Mouse (Mus musculus): ENCODE results near the gene Nfat5. TPM values are rescaled to one million over a fixed set of nuclear protein-coding genes. Genes with fewer than 3 reads are reported as not detected.

Nfat5 gene
- polyA plus RNA-seq, 1 experiment from 2014 or later = 13.0 TPM

- no peak for ATAC-seq (ENCODE audit: insufficient number of reproducible peaks, low FRiP score, low TSS enrichment, low read depth)
- H3K27ac ChIP-seq (replicated peaks; ENCODE audit: low read depth, low read length) = no peak overlapping the region
- H3K36me3 ChIP-seq (ENCODE audit: control insufficient read depth, insufficient read depth, low read length) = no peaks in the 10 kb centered on the region
- H3K4me2 ChIP-seq (ENCODE audit: low read depth, severe bottlenecking) = no peak overlapping the region
- no peaks in the 10 kb centered on the region for H3K4me1 ChIP-seq (ENCODE audit: control insufficient read depth, insufficient read depth, low read length)
- WGBS = 93% methylated on average over 6 of the region's 6 CpGs
- no peaks in the 10 kb centered on the region for H3K27me3 ChIP-seq (ENCODE audit: control insufficient read depth, insufficient read depth, low read length)
- no peak overlapping the region for H3K4me3 ChIP-seq (ENCODE audit: low read depth, low read length)
- no peak for DNase-seq (ENCODE audit: low spot score)
- no peak overlapping the region for H3K9ac ChIP-seq (ENCODE audit: low read length)
- H3K9me3 ChIP-seq (ENCODE audit: control insufficient read depth, low read length) = no peaks in the 10 kb centered on the region
Measured at GRCm38 (mm10) chr8:107260120-107260519, 33.1 kb upstream of the Nfat5 start.

- 76% methylated on average over 4 of the region's 4 CpGs for WGBS
- H3K9ac ChIP-seq (ENCODE audit: low read length) = no peak overlapping the region
- no peak overlapping the region for H3K4me3 ChIP-seq (ENCODE audit: low read depth, low read length)
- DNase-seq (ENCODE audit: low spot score) (no peak), ATAC-seq (ENCODE audit: insufficient number of reproducible peaks, low FRiP score, low TSS enrichment, low read depth) (no peak)
- no peaks in the 10 kb centered on the region for H3K27me3 ChIP-seq (ENCODE audit: control insufficient read depth, insufficient read depth, low read length)
- no peak overlapping the region for H3K4me2 ChIP-seq (ENCODE audit: low read depth, severe bottlenecking)
- no peaks in the 10 kb centered on the region for H3K9me3 ChIP-seq (ENCODE audit: control insufficient read depth, low read length)
- H3K27ac ChIP-seq (replicated peaks; ENCODE audit: low read depth, low read length) = no peak overlapping the region
- no peaks in the 10 kb centered on the region for H3K36me3 ChIP-seq (ENCODE audit: control insufficient read depth, insufficient read depth, low read length)
- no peaks in the 10 kb centered on the region for H3K4me1 ChIP-seq (ENCODE audit: control insufficient read depth, insufficient read depth, low read length)
Measured at GRCm38 (mm10) chr8:107261172-107261571, 32.1 kb upstream of the Nfat5 start.

- H3K4me2 ChIP-seq (ENCODE audit: low read depth, severe bottlenecking) = no peak overlapping the region
- no peaks in the 10 kb centered on the region for H3K27me3 ChIP-seq (ENCODE audit: control insufficient read depth, insufficient read depth, low read length)
- DNase-seq (ENCODE audit: low spot score) (no peak), ATAC-seq (ENCODE audit: insufficient number of reproducible peaks, low FRiP score, low TSS enrichment, low read depth) (no peak)
- no peak overlapping the region for H3K9ac ChIP-seq (ENCODE audit: low read length)
- no peaks in the 10 kb centered on the region for H3K36me3 ChIP-seq (ENCODE audit: control insufficient read depth, insufficient read depth, low read length)
- no peaks in the 10 kb centered on the region for H3K4me1 ChIP-seq (ENCODE audit: control insufficient read depth, insufficient read depth, low read length)
- no peak overlapping the region for H3K27ac ChIP-seq (replicated peaks; ENCODE audit: low read depth, low read length)
- H3K4me3 ChIP-seq (ENCODE audit: low read depth, low read length) = no peak overlapping the region
- H3K9me3 ChIP-seq (ENCODE audit: control insufficient read depth, low read length) = no peaks in the 10 kb centered on the region
- 71% methylated on average over 8 of the region's 8 CpGs for WGBS
Measured at GRCm38 (mm10) chr8:107262046-107262705, 31.1 kb upstream of the Nfat5 start.

GRCm38 (mm10) chr8:107265811-107266210 lies 27.5 kb upstream of the Nfat5 start:
- no peak for ATAC-seq (ENCODE audit: insufficient number of reproducible peaks, low FRiP score, low TSS enrichment, low read depth)
- Histone ChIP-seq H3K4me3 (ENCODE audit: low read depth, low read length) (no peak overlapping the region), H3K27me3 (ENCODE audit: control insufficient read depth, insufficient read depth, low read length) (no peaks in the 10 kb centered on the region), H3K9me3 (ENCODE audit: control insufficient read depth, low read length) (no peaks in the 10 kb centered on the region), H3K4me1 (ENCODE audit: control insufficient read depth, insufficient read depth, low read length) (no peaks in the 10 kb centered on the region), H3K4me2 (ENCODE audit: low read depth, severe bottlenecking) (no peak overlapping the region), H3K36me3 (ENCODE audit: control insufficient read depth, insufficient read depth, low read length) (no peaks in the 10 kb centered on the region), H3K9ac (ENCODE audit: low read length) (no peak overlapping the region), H3K27ac (replicated peaks; ENCODE audit: low read depth, low read length) (no peak overlapping the region)
- no peak for DNase-seq (ENCODE audit: low spot score)
- WGBS = 75% methylated on average over 10 of the region's 10 CpGs

GRCm38 (mm10) chr8:107268501-107268900 lies 24.8 kb upstream of the Nfat5 start:
- DNase-seq (ENCODE audit: low spot score) = no peak
- WGBS = 75% methylated on average over 9 of the region's 9 CpGs
- ATAC-seq (ENCODE audit: insufficient number of reproducible peaks, low FRiP score, low TSS enrichment, low read depth) = no peak
- no peaks in the 10 kb centered on the region for H3K36me3 ChIP-seq (ENCODE audit: control insufficient read depth, insufficient read depth, low read length)
- no peaks in the 10 kb centered on the region for H3K27me3 ChIP-seq (ENCODE audit: control insufficient read depth, insufficient read depth, low read length)
- no peak overlapping the region for H3K27ac ChIP-seq (replicated peaks; ENCODE audit: low read depth, low read length)
- no peaks in the 10 kb centered on the region for H3K4me1 ChIP-seq (ENCODE audit: control insufficient read depth, insufficient read depth, low read length)
- no peak overlapping the region for H3K4me2 ChIP-seq (ENCODE audit: low read depth, severe bottlenecking)
- no peak overlapping the region for H3K9ac ChIP-seq (ENCODE audit: low read length)
- H3K9me3 ChIP-seq (ENCODE audit: control insufficient read depth, low read length) = no peaks in the 10 kb centered on the region
- H3K4me3 ChIP-seq (ENCODE audit: low read depth, low read length) = no peak overlapping the region

GRCm38 (mm10) chr8:107269191-107269590 lies 24.1 kb upstream of the Nfat5 start:
- H3K9ac ChIP-seq (ENCODE audit: low read length) = no peak overlapping the region
- no peak overlapping the region for H3K27ac ChIP-seq (replicated peaks; ENCODE audit: low read depth, low read length)
- DNase-seq (ENCODE audit: low spot score) = no peak
- H3K4me3 ChIP-seq (ENCODE audit: low read depth, low read length) = no peak overlapping the region
- ATAC-seq (ENCODE audit: insufficient number of reproducible peaks, low FRiP score, low TSS enrichment, low read depth) = no peak
- H3K36me3 ChIP-seq (ENCODE audit: control insufficient read depth, insufficient read depth, low read length) = no peaks in the 10 kb centered on the region
- no peaks in the 10 kb centered on the region for H3K4me1 ChIP-seq (ENCODE audit: control insufficient read depth, insufficient read depth, low read length)
- no peaks in the 10 kb centered on the region for H3K9me3 ChIP-seq (ENCODE audit: control insufficient read depth, low read length)
- H3K4me2 ChIP-seq (ENCODE audit: low read depth, severe bottlenecking) = no peak overlapping the region
- H3K27me3 ChIP-seq (ENCODE audit: control insufficient read depth, insufficient read depth, low read length) = no peaks in the 10 kb centered on the region

GRCm38 (mm10) chr8:107269617-107270139 lies 23.6 kb upstream of the Nfat5 start:
- H3K4me3 ChIP-seq (ENCODE audit: low read depth, low read length) = no peak overlapping the region
- DNase-seq (ENCODE audit: low spot score) (no peak), ATAC-seq (ENCODE audit: insufficient number of reproducible peaks, low FRiP score, low TSS enrichment, low read depth) (no peak)
- no peak overlapping the region for H3K4me2 ChIP-seq (ENCODE audit: low read depth, severe bottlenecking)
- no peaks in the 10 kb centered on the region for H3K9me3 ChIP-seq (ENCODE audit: control insufficient read depth, low read length)
- no peaks in the 10 kb centered on the region for H3K4me1 ChIP-seq (ENCODE audit: control insufficient read depth, insufficient read depth, low read length)
- H3K36me3 ChIP-seq (ENCODE audit: control insufficient read depth, insufficient read depth, low read length) = no peaks in the 10 kb centered on the region
- no peak overlapping the region for H3K9ac ChIP-seq (ENCODE audit: low read length)
- no peak overlapping the region for H3K27ac ChIP-seq (replicated peaks; ENCODE audit: low read depth, low read length)
- no peaks in the 10 kb centered on the region for H3K27me3 ChIP-seq (ENCODE audit: control insufficient read depth, insufficient read depth, low read length)
- 73% methylated on average over 3 of the region's 3 CpGs for WGBS

- H3K4me1 ChIP-seq (ENCODE audit: control insufficient read depth, insufficient read depth, low read length) = no peaks in the 10 kb centered on the region
- WGBS = 77% methylated on average over 4 of the region's 4 CpGs
- ATAC-seq (ENCODE audit: insufficient number of reproducible peaks, low FRiP score, low TSS enrichment, low read depth) (no peak), DNase-seq (ENCODE audit: low spot score) (no peak)
- H3K9ac ChIP-seq (ENCODE audit: low read length) = no peak overlapping the region
- H3K9me3 ChIP-seq (ENCODE audit: control insufficient read depth, low read length) = no peaks in the 10 kb centered on the region
- H3K27me3 ChIP-seq (ENCODE audit: control insufficient read depth, insufficient read depth, low read length) = no peaks in the 10 kb centered on the region
- H3K27ac ChIP-seq (replicated peaks; ENCODE audit: low read depth, low read length) = no peak overlapping the region
- no peak overlapping the region for H3K4me2 ChIP-seq (ENCODE audit: low read depth, severe bottlenecking)
- no peaks in the 10 kb centered on the region for H3K36me3 ChIP-seq (ENCODE audit: control insufficient read depth, insufficient read depth, low read length)
- no peak overlapping the region for H3K4me3 ChIP-seq (ENCODE audit: low read depth, low read length)
Measured at GRCm38 (mm10) chr8:107270287-107270686, 23.0 kb upstream of the Nfat5 start.

- H3K4me3 ChIP-seq (ENCODE audit: low read depth, low read length) = no peak overlapping the region
Measured at GRCm38 (mm10) chr8:107270751-107271150, 22.5 kb upstream of the Nfat5 start.

More at GRCm38 (mm10) chr8:107270751-107271150, 22.5 kb upstream of the Nfat5 start:
- Histone ChIP-seq H3K36me3 (ENCODE audit: control insufficient read depth, insufficient read depth, low read length) (no peaks in the 10 kb centered on the region), H3K4me2 (ENCODE audit: low read depth, severe bottlenecking) (no peak overlapping the region), H3K9me3 (ENCODE audit: control insufficient read depth, low read length) (no peaks in the 10 kb centered on the region), H3K27me3 (ENCODE audit: control insufficient read depth, insufficient read depth, low read length) (no peaks in the 10 kb centered on the region), H3K27ac (replicated peaks; ENCODE audit: low read depth, low read length) (no peak overlapping the region), H3K4me1 (ENCODE audit: control insufficient read depth, insufficient read depth, low read length) (no peaks in the 10 kb centered on the region), H3K9ac (ENCODE audit: low read length) (no peak overlapping the region)
- no peak for DNase-seq (ENCODE audit: low spot score)
- no peak for ATAC-seq (ENCODE audit: insufficient number of reproducible peaks, low FRiP score, low TSS enrichment, low read depth)
- 79% methylated on average over 11 of the region's 11 CpGs for WGBS

All from limb, embryonic 11.5 days (tissue).